Mouse (Mus musculus) heart, embryonic 12.5 days (tissue): ENCODE measurements around the gene Gstcd. TPM values are rescaled to one million over a fixed set of nuclear protein-coding genes. Genes with fewer than 3 reads are reported as not detected.
A peak's percentile ranks its signal among the peaks of the same experiment; 100 is the strongest.

Experiments used
- ATAC-seq: fragments of 200-750 bp; cut with Nextera tagmentation; 2 replicates; pipeline ENCODE4 v1.8.0; 2017; ENCODE audit warnings: moderate TSS enrichment, moderate library complexity; ENCODE audit not compliant: insufficient number of reproducible peaks, low FRiP score
- H3K27ac ChIP-seq: fragments of 300-500 bp; sonication (generic); 2 replicates; pipeline ENCODE4 v1.5.1; 2016; ENCODE audit warnings: mild to moderate bottlenecking, moderate library complexity; ENCODE audit not compliant: poor library complexity, severe bottlenecking
- H3K27me3 ChIP-seq: fragments of 300-500 bp; sonication (generic); replicated peaks from 2 replicates; pipeline ENCODE4 v1.6.1; 2016; ENCODE audit warnings: mild to moderate bottlenecking, moderate library complexity
- H3K36me3 ChIP-seq: fragments of 300-500 bp; sonication (generic); 2 replicates; pipeline ENCODE4 v1.6.1; 2016; ENCODE audit warnings: mild to moderate bottlenecking, moderate library complexity
- H3K4me1 ChIP-seq: fragments of 300-500 bp; sonication (generic); replicated peaks from 2 replicates; pipeline ENCODE4 v1.6.1; 2016; ENCODE audit warnings: mild to moderate bottlenecking
- H3K4me2 ChIP-seq: fragments of 300-500 bp; sonication (generic); 2 replicates; pipeline ENCODE4 v1.6.1; 2016; ENCODE audit warnings: mild to moderate bottlenecking, moderate library complexity
- H3K4me3 ChIP-seq: fragments of 300-500 bp; sonication (generic); 2 replicates; pipeline ENCODE4 v1.5.1; 2016; ENCODE audit warnings: mild to moderate bottlenecking
- H3K9ac ChIP-seq: fragments of 300-500 bp; sonication (generic); 2 replicates; pipeline ENCODE4 v1.6.1; 2016; ENCODE audit warnings: mild to moderate bottlenecking, moderate library complexity
- H3K9me3 ChIP-seq: fragments of 300-500 bp; sonication (generic); replicated peaks from 2 replicates; pipeline ENCODE4 v1.6.1; 2016; ENCODE audit warnings: mild to moderate bottlenecking, moderate library complexity
- WGBS: fragments of 180-500 bp; shearing (Covaris S2); methylation state at CpG from one replicate; pipeline ENCODE4 v1.1.7; 2016; 5-methylcytosine and 5-hydroxymethylcytosine counted together
- polyA plus RNA-seq: library from polyadenylated mRNA; unstranded; fragments of >200 nt; fragmentation: Nextera tagmentation; extraction: Ambion mirVana; gene quantifications from 2 replicates; pipeline ENCODE4 v1.2.1, GENCODE M21; 2016

Gene Gstcd
- polyA plus RNA-seq, 1 experiment from 2014 or later = 5.0 TPM

GRCm38 (mm10) chr3:132962631-132963361, 129.0 kb downstream of the Gstcd start:
- Histone ChIP-seq H3K4me3 (no peak overlapping the region), H3K9ac (no peak overlapping the region), H3K27ac (no peak overlapping the region), H3K4me1 (peaks cover 6% of the 10 kb centered on the region), H3K36me3 (no peaks in the 10 kb centered on the region), H3K9me3 (no peaks in the 10 kb centered on the region), H3K4me2 (no peak overlapping the region), H3K27me3 (no peaks in the 10 kb centered on the region)
- 77% methylated on average over 7 of the region's 7 CpGs for WGBS
- ATAC-seq = no peak

- 0 out of 2 replicates have a peak, but pooled peaks cover 3% of the 10 kb centered on the region for H3K36me3 ChIP-seq
- 9% methylated on average over 7 of the region's 7 CpGs for WGBS
- ATAC-seq = no peak; the same call in 1 of the 2 replicates
- peak overlapping the region; percentile 82 for H3K4me3 ChIP-seq
- no peaks in the 10 kb centered on the region for H3K27me3 ChIP-seq
- peak overlapping the region; percentile 76 for H3K9ac ChIP-seq
- H3K27ac ChIP-seq = no peak overlapping the region
- peaks cover 14% of the 10 kb centered on the region; the same call in 1 of the 2 replicates for H3K4me1 ChIP-seq
- peak overlapping the region; percentile 98 for H3K4me2 ChIP-seq
- no peaks in the 10 kb centered on the region for H3K9me3 ChIP-seq
Observed at GRCm38 (mm10) chr3:132950529-132950880, 141.3 kb downstream of the Gstcd start.

DNA sequence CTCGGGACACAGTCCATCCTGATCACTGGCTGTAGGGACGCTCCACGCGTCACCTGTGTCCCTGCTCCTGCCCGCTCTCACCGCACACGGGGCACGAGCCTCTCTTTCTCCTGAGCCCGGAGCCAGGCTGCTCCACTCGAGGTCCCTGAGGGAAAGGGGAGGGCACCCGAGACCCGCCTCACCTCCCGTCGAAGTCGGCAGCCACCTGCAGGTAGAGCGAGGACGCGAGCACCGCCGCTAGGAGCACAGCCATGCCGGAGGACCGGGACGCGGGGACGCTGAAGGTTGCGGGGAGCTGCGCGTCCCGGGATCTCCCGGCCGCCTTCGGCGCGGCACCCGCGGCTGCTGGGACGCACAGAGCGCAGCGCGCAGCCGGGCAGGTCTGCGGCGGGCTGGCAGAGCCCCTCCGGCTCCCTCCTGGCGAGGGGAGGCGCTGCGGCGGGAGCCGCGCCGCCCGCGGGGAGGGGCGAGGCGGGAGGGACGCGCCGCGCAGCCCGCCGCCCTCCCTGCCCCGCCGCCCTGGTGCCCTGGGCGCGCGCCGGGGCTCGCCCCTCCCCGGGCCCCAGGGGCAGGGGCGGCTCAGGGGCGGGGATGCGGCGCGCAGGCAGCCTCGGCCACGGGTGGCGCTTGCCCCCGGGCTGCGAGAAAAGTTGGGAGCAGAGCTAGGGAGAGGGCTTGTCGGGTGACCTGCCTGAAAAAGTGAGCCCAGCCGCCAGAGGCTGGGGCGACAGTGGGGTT, 141.9 kb downstream of the Gstcd start, which contains the start of gene Npnt:
Gene Npnt (minus strand): TSS at position 501 of the 738 bp plus-strand sequence.
- Histone ChIP-seq H3K9me3 (no peaks in the 10 kb centered on the region), H3K36me3 (0 out of 2 replicates have a peak, but pooled peaks cover 3% of the 10 kb centered on the region), H3K4me2 (peak within 1 kb of the TSS; percentile 98), H3K27ac (no peak within 1 kb of the TSS), H3K27me3 (no peaks in the 10 kb centered on the region), H3K9ac (peak within 1 kb of the TSS; percentile 76), H3K4me1 (peaks cover 14% of the 10 kb centered on the region; the same call in 1 of the 2 replicates), H3K4me3 (peak within 1 kb of the TSS; percentile 82)
- WGBS = under 1% methylated on average over 64 of the region's 82 CpGs
- peak; percentile 84 for ATAC-seq

DNA sequence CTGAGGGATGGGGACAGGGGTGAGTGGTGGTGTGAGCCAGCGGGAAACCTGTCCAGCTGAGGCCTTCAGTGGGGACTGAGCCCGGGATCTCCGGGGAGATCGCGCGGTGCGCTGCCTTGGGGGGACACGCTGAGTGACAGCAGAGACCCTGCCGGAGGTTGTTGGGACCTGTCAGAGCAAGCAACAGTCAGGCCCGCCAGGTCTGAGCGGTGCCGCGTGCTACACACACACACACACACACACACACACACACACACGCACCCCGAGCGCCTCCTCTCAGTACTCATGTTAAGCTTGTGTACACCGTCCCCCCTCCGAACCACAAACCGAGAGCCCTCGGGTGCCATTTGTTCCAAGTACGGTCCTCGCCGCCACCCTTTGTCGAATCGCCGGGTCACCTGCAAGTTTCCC, 142.4 kb downstream of the Gstcd start:
- peak overlapping the region; percentile 98 for H3K4me2 ChIP-seq
- peak overlapping the region; percentile 76 for H3K9ac ChIP-seq
- H3K27ac ChIP-seq = no peak overlapping the region
- 0 out of 2 replicates have a peak, but pooled peaks cover 3% of the 10 kb centered on the region for H3K36me3 ChIP-seq
- peak; percentile 68 for ATAC-seq
- H3K9me3 ChIP-seq = no peaks in the 10 kb centered on the region
- WGBS = under 1% methylated on average over 26 of the region's 26 CpGs
- H3K27me3 ChIP-seq = no peaks in the 10 kb centered on the region
- H3K4me3 ChIP-seq = peak overlapping the region; percentile 82
- H3K4me1 ChIP-seq = peaks cover 19% of the 10 kb centered on the region

DNA sequence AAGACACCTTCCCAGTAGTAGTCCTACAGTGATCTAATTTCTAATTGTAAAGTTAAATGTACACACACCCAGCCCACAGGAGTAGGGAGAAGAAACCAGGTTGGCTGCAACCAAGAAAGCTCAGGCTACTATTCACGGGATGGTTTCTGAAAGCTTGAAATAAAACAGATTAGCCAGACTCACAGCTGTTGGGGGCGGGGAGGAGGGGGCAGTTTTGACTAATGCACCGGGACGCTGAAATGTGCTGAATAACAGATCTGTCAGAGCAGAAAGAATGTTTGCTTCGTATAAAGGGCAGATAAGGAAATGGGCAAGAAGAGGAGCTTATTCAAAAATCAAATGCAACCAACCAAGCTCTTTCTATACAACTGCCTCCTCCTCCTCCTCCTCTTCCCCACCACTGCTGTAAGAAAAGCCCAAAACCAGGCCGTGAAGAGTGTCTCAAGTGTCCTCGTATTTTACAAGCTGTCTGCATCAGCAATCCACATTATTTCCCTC, 143.5 kb downstream of the Gstcd start:
- H3K4me3 ChIP-seq = 0 out of 2 replicates have a peak overlapping the region, but pooled peaks have one; percentile 82
- no peaks in the 10 kb centered on the region for H3K27me3 ChIP-seq
- no peak for ATAC-seq
- WGBS = 15% methylated on average over 7 of the region's 7 CpGs
- no peaks in the 10 kb centered on the region for H3K9me3 ChIP-seq
- H3K36me3 ChIP-seq = 0 out of 2 replicates have a peak, but pooled peaks cover 3% of the 10 kb centered on the region
- no peak overlapping the region for H3K9ac ChIP-seq
- peaks cover 25% of the 10 kb centered on the region for H3K4me1 ChIP-seq
- H3K4me2 ChIP-seq = peak overlapping the region; percentile 98
- H3K27ac ChIP-seq = no peak overlapping the region

- Histone ChIP-seq H3K27ac (no peak overlapping the region), H3K27me3 (no peaks in the 10 kb centered on the region), H3K4me1 (peaks cover 25% of the 10 kb centered on the region), H3K4me3 (no peak overlapping the region), H3K4me2 (no peak overlapping the region), H3K36me3 (0 out of 2 replicates have a peak, but pooled peaks cover 3% of the 10 kb centered on the region), H3K9me3 (no peaks in the 10 kb centered on the region), H3K9ac (no peak overlapping the region)
- 87% methylated on average over 5 of the region's 5 CpGs for WGBS
- no peak for ATAC-seq
Observed at GRCm38 (mm10) chr3:132946086-132946485, 145.7 kb downstream of the Gstcd start.

DNA sequence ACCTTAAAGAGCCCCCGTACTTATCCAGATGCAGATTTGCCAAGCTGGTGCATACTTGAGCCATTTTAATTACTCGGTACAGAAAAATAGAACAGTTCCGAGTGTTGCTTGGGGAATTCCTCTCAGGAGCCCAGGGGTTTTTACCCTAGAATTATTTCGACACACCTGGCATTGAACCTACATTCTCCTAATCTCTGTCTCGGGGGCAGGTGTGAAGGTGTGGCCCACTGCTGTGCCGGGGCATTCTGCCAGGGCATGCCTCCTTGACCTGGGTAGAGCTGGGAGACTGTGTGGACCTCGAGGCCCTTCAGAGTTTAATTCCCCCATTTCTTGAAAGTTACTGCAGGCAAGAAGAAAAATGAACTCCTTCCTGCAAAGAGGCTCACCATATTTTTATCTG, 146.2 kb downstream of the Gstcd start:
- Histone ChIP-seq H3K9me3 (no peaks in the 10 kb centered on the region), H3K4me3 (no peak overlapping the region), H3K9ac (no peak overlapping the region), H3K4me2 (no peak overlapping the region), H3K36me3 (0 out of 2 replicates have a peak, but pooled peaks cover 3% of the 10 kb centered on the region), H3K27ac (no peak overlapping the region), H3K27me3 (no peaks in the 10 kb centered on the region), H3K4me1 (peaks cover 25% of the 10 kb centered on the region)
- 68% methylated on average over 7 of the region's 7 CpGs for WGBS
- ATAC-seq = no peak

DNA sequence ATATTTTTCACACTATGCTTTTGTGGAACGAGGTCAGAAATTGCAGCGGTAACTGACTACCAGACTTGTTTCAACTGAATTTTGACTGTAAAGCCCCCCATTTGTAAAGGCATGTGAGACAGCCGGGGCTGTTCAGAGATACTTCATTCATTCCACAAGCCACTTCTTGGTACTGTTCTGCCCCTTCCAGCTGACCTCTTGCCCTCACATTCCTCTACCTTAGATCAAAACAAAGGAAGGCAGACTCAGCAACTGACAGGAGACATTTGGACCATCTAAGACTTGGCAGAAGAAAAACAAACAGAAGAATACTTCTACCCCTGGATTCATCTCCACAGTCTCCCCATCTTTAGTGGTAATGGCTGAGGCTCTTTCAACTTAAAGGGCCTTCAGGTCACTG, 147.2 kb downstream of the Gstcd start:
- Histone ChIP-seq H3K9ac (no peak overlapping the region), H3K36me3 (0 out of 2 replicates have a peak, but pooled peaks cover 3% of the 10 kb centered on the region), H3K9me3 (no peaks in the 10 kb centered on the region), H3K4me1 (peaks cover 25% of the 10 kb centered on the region), H3K27me3 (no peaks in the 10 kb centered on the region), H3K4me2 (no peak overlapping the region), H3K4me3 (no peak overlapping the region), H3K27ac (no peak overlapping the region)
- ATAC-seq = no peak
- 58% methylated on average over 3 of the region's 3 CpGs for WGBS

- no peak overlapping the region for H3K9ac ChIP-seq
- no peak overlapping the region for H3K4me2 ChIP-seq
- 55% methylated on average over 7 of the region's 7 CpGs for WGBS
- ATAC-seq = no peak
- no peak overlapping the region for H3K4me3 ChIP-seq
- no peak overlapping the region for H3K27ac ChIP-seq
- no peaks in the 10 kb centered on the region for H3K9me3 ChIP-seq
- H3K4me1 ChIP-seq = peaks cover 23% of the 10 kb centered on the region
- 0 out of 2 replicates have a peak, but pooled peaks cover 3% of the 10 kb centered on the region for H3K36me3 ChIP-seq
- H3K27me3 ChIP-seq = no peaks in the 10 kb centered on the region
Observed at GRCm38 (mm10) chr3:132944193-132944592, 147.6 kb downstream of the Gstcd start.

- H3K9me3 ChIP-seq = no peaks in the 10 kb centered on the region
- ATAC-seq = no peak
- peaks cover 14% of the 10 kb centered on the region for H3K4me1 ChIP-seq
- no peak overlapping the region for H3K4me2 ChIP-seq
- no peak overlapping the region for H3K27ac ChIP-seq
- WGBS = 82% methylated on average over 6 of the region's 6 CpGs
- no peak overlapping the region for H3K4me3 ChIP-seq
- H3K9ac ChIP-seq = no peak overlapping the region
- 0 out of 2 replicates have a peak, but pooled peaks cover 3% of the 10 kb centered on the region for H3K36me3 ChIP-seq
- no peaks in the 10 kb centered on the region for H3K27me3 ChIP-seq
Observed at GRCm38 (mm10) chr3:132942778-132943177, 149.1 kb downstream of the Gstcd start.
